Mouse (Mus musculus) brain, embryonic 14.5 days (tissue): ENCODE data around the gene Alyref2.
A peak's percentile ranks its signal among the peaks of the same experiment; 100 is the strongest.

Experiments used
- CTCF ChIP-seq: fragments of 200-500 bp; IDR thresholded peaks from 2 replicates; pipeline ENCODE4 v1.5.1; 2012; ENCODE audit warnings: inconsistent platforms, mild to moderate bottlenecking, moderate library complexity, borderline replicate concordance; ENCODE audit not compliant: insufficient read depth, insufficient read length; ENCODE audit errors: extremely low read depth
- POLR2A ChIP-seq: fragments of 200-500 bp; IDR thresholded peaks from 2 replicates; pipeline ENCODE4 v1.6.1; 2012; ENCODE audit warnings: mild to moderate bottlenecking, inconsistent platforms, borderline replicate concordance; ENCODE audit not compliant: poor library complexity, insufficient read depth, insufficient read length, severe bottlenecking; ENCODE audit errors: extremely low read depth

DNA sequence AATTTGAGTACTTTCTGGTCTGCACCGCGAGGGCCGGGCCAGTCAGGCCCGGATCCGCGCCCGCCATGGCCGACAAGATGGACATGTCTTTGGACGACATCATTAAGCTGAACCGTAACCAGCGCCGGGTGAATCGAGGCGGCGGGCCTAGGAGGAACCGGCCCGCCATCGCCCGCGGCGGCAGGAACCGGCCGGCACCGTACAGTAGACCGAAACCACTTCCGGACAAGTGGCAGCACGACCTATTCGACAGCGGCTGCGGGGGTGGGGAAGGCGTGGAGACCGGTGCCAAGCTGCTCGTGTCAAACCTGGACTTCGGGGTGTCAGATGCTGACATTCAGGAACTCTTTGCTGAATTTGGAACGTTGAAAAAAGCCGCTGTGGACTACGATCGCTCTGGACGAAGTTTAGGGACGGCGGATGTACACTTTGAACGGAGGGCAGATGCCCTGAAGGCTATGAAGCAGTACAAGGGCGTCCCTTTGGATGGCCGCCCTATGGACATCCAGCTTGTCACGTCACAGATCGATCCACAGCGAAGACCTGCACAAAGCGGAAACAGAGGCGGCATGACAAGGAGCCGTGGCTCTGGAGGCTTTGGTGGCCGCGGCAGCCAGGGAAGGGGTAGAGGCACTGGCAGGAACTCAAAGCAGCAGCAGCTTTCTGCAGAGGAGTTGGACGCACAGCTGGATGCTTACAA is 464 bp downstream of the Alyref2 start:
- peak; percentile 20; the same call in 1 of the 2 replicates for TF ChIP-seq POLR2A
- no peak for TF ChIP-seq CTCF
